Mouse (Mus musculus): Measurements from ENCODE around the gene Ppt2.

GRCm38 (mm10) chr17:34626062-34626772 is 2.1 kb downstream of the Ppt2 start:
- TF ChIP-seq CTCF (IDR thresholded peaks at IDR 0.05; ENCODE audit: low read depth, low read length) (0 out of 2 replicates have a peak, but pooled peaks have one; percentile 4), POLR2A (IDR thresholded peaks at IDR 0.05; ENCODE audit: borderline replicate concordance, low read depth, low read length) (no peak)

Measured in bone marrow macrophage, adult 2 months (primary cell).